10 mouse cellular contexts compared by ENCODE assay signal in genomic region chr12:84152352-84153190, GRCm38 (mm10). TPM values are rescaled to one million over a fixed set of nuclear protein-coding genes. Genes with fewer than 3 reads are reported as not detected.
DNase-seq lines count a peak whose midpoint lies in the region; ATAC-seq and TF ChIP-seq lines count a peak whose summit lies in the region.
"Had no signal": no experiment of that assay in that cellular context is flagged by ENCODE, and none has a peak within 500 bp of the region (broad histone marks: within the 10 kb centered on the region; RNA-seq: fewer than 3 reads in every experiment).

No protein-coding gene starts in this region.

- H3K27ac ChIP-seq in heart, embryonic 13.5 days (replicated peaks) = 0 out of 2 replicates have a peak overlapping the region, but pooled peaks have one; percentile 46
- H3K27ac ChIP-seq in bone marrow, adult 2 months (ENCODE audit: control insufficient read depth, insufficient read depth, low read depth, low read length, poor library complexity) = peak overlapping the region; percentile 76
- H3K27ac ChIP-seq in liver, embryonic 13.5 days = peak overlapping the region; percentile 96

- intact Hi-C loops in heart, postnatal 10 days (cut with DNase I) = no loop called here

- H3K9ac ChIP-seq in heart, embryonic 13.5 days = no peak overlapping the region
- H3K9ac ChIP-seq in liver, embryonic 13.5 days = peak overlapping the region; percentile 76

- ATAC-seq in heart, embryonic 13.5 days (ENCODE audit: extremely low read depth, insufficient number of reproducible peaks, low FRiP score, low TSS enrichment) = 0 out of 2 replicates have a peak, but pooled peaks have one; percentile 22
- ATAC-seq in liver, embryonic 13.5 days (ENCODE audit: low read depth) = peak; percentile 25

- no peak for DNase-seq in heart, postnatal 10 days
- peak; percentile 79 for DNase-seq in ES-CJ7 (ENCODE audit: low read depth, low spot score)
- peak; percentile 58 for DNase-seq in liver, embryonic 13.5 days
- DNase-seq in kidney, postnatal 25 days = no peak
- DNase-seq in natural killer cell, adult 2 months (ENCODE audit: low spot score in 2 of 2) = no peak
- DNase-seq: gastrocnemius, postnatal 25 days; thymus, postnatal 25 days had no signal

- H3K4me1 ChIP-seq in heart, embryonic 13.5 days = peaks cover 70% of the 10 kb centered on the region
- no peaks in the 10 kb centered on the region; the same call in 1 of the 2 replicates for H3K4me1 ChIP-seq in bone marrow, adult 2 months (ENCODE audit: control insufficient read depth, insufficient read depth, low read length)
- H3K4me1 ChIP-seq in liver, embryonic 13.5 days (replicated peaks) = peaks cover 74% of the 10 kb centered on the region

- TF ChIP-seq POLR2A in bone marrow, adult 2 months (IDR thresholded peaks at IDR 0.05; ENCODE audit: borderline replicate concordance, control insufficient read depth, low read depth, low read length) = no peak

- TF ChIP-seq CTCF in bone marrow, adult 2 months (IDR thresholded peaks at IDR 0.05; ENCODE audit: control insufficient read depth, insufficient read depth, low read length) = no peak

- peak overlapping the region; percentile 10 for H3K4me3 ChIP-seq in heart, embryonic 13.5 days
- H3K4me3 ChIP-seq in bone marrow, adult 2 months (replicated peaks; ENCODE audit: control insufficient read depth, low read depth, low read length) = peak overlapping the region; percentile 48
- peak overlapping the region; percentile 62 for H3K4me3 ChIP-seq in liver, embryonic 13.5 days (replicated peaks)
- H3K4me3 ChIP-seq: megakaryocyte, embryonic 14.5 days had no signal

- 64% methylated on average over 32 of the region's 32 CpGs for WGBS in heart, embryonic 13.5 days
- 86% methylated on average over 32 of the region's 32 CpGs for WGBS in bone marrow, adult 2 months
- WGBS in liver, embryonic 13.5 days (ENCODE audit: insufficient replicate concordance) = 67% methylated on average over 32 of the region's 32 CpGs

- no peaks in the 10 kb centered on the region for H3K9me3 ChIP-seq in heart, embryonic 13.5 days
- no peaks in the 10 kb centered on the region for H3K9me3 ChIP-seq in liver, embryonic 13.5 days (replicated peaks)
- H3K9me3 ChIP-seq: megakaryocyte, embryonic 14.5 days had no signal

- peak overlapping the region; percentile 20 for H3K4me2 ChIP-seq in heart, embryonic 13.5 days
- peak overlapping the region; percentile 65 for H3K4me2 ChIP-seq in liver, embryonic 13.5 days

- H3K27me3 ChIP-seq in heart, embryonic 13.5 days (replicated peaks) = no peaks in the 10 kb centered on the region
- no peaks in the 10 kb centered on the region for H3K27me3 ChIP-seq in liver, embryonic 13.5 days
- H3K27me3 ChIP-seq: megakaryocyte, embryonic 14.5 days had no signal

- peaks cover 65% of the 10 kb centered on the region for H3K36me3 ChIP-seq in heart, embryonic 13.5 days
- peaks cover 75% of the 10 kb centered on the region for H3K36me3 ChIP-seq in liver, embryonic 13.5 days

RNA-seq across cellular contexts. Expression of gene Pnma1, which starts 4.3 kb away (rescaled TPM):
- polyA plus RNA-seq in heart, embryonic 13.5 days (2015; fragmentation: Nextera tagmentation; extraction: Ambion mirVana) = 0.48 and 0.65 TPM in 2 replicates
- under 1 TPM; 0.35 to 0.43 TPM for total RNA-seq in heart, postnatal 10 days (2021)
- polyA plus RNA-seq in bone marrow, adult 2 months (2011; ENCODE audit: insufficient read depth, insufficient read length, low replicate concordance, missing spikeins) = 1.8 and 2.8 TPM in 2 replicates
- 0.14 TPM in 1 of 2 replicates, not detected in the other for polyA plus RNA-seq in liver, embryonic 13.5 days (2015; fragmentation: Nextera tagmentation; extraction: Ambion mirVana)

RNA-seq across cellular contexts. Expression of gene Dnal1, which starts 38.4 kb away (rescaled TPM):
- 2.2 and 2.6 TPM in 2 replicates for polyA plus RNA-seq in heart, embryonic 13.5 days (2015; fragmentation: Nextera tagmentation; extraction: Ambion mirVana)
- 10 to 100 TPM; 10.3 to 10.6 TPM for total RNA-seq in heart, postnatal 10 days (2021)
- polyA plus RNA-seq in bone marrow, adult 2 months (2011; ENCODE audit: insufficient read depth, insufficient read length, low replicate concordance, missing spikeins) = 0.60 and 1.7 TPM in 2 replicates
- polyA plus RNA-seq in liver, embryonic 13.5 days (2015; fragmentation: Nextera tagmentation; extraction: Ambion mirVana) = 0.23 and 0.27 TPM in 2 replicates

RNA-seq across cellular contexts. Expression of gene Acot6, which starts 52.1 kb away (rescaled TPM):
- 0.71 and 0.74 TPM in 2 replicates for polyA plus RNA-seq in heart, embryonic 13.5 days (2015; fragmentation: Nextera tagmentation; extraction: Ambion mirVana)
- 1 to 10 TPM; 3.3 to 3.8 TPM for total RNA-seq in heart, postnatal 10 days (2021)
- 0.62 and 0.75 TPM in 2 replicates for polyA plus RNA-seq in bone marrow, adult 2 months (2011; ENCODE audit: insufficient read depth, insufficient read length, low replicate concordance, missing spikeins)
- polyA plus RNA-seq in liver, embryonic 13.5 days (2015; fragmentation: Nextera tagmentation; extraction: Ambion mirVana) = 0.40 and 0.51 TPM in 2 replicates

Comparison
In these comparisons a context has a peak if more than half of its experiments do, and no peak if none do; other contexts are left out.
1. H3K27ac ChIP-seq: peak in every context shown above with its lines; median percentile 96 in liver, embryonic 13.5 days; 76 in bone marrow, adult 2 months; 46 in heart, embryonic 13.5 days.
2. H3K4me3 ChIP-seq: peak in every context shown above with its lines; median percentile 62 in liver, embryonic 13.5 days; 48 in bone marrow, adult 2 months; 10 in heart, embryonic 13.5 days.
3. DNase-seq: peak in ES-CJ7 (single experiment) and liver, embryonic 13.5 days (single experiment); none in heart, postnatal 10 days (0 of 2), kidney, postnatal 25 days (0 of 2) and natural killer cell, adult 2 months (0 of 2).